Mouse (Mus musculus) kidney, adult 18-20 months (tissue): ENCODE data around the gene 1110051M20Rik.

Experiments
- DNase-seq: peaks from one replicate; pipeline ENCODE4 v3.0.0; 2021

The 1110051M20Rik gene

DNA sequence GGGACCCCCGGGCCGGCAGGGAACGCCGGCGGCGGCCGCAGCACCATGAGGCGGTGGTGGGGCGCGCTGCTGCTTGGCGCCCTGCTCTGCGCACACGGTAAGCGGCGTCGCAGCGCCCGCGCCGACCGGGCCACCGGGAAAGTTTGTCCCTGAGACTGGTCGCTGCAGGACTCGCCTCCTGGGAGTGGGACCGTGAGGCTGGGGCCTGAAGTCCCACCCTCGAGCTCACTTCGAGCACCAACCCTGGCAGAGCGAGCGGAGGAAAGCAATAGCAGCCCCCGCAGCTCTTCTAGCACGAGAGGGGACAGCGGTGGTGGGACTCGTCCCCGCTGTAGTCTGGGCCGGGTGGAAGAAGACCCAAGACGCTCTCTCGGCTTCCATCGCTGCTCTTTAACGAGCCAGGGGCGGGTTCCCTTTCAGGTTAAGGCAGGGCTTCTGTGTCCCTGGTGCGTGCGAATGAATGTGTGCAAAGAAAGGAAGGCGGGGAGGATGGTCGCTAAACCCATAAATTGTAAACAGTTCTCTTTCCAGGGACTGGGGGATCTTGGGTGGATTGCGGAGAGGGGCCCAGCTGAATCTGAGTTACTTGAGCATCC, 13.2 kb upstream of the 1110051M20Rik start:
- DNase-seq: peak; percentile 60

DNA sequence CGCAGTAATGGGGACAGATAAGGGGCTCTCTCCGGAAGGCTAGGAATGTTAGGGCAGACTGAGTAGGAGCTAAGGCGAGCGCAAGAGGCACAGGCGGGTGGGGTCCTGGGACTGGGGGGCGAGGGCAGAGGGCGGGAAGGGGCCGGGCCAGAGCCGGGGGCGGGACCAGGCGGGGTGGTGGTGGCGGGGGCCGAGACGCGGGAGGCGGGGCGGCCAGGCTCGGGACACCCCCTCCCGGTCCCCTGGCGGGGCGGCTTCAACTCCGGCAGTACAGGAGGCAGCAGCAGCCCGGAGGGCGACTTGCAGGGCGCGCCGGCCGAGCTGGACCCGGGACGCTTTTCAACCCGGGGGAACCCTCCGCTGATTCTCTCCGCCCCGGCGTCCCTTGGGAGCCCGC, 12.8 kb upstream of the 1110051M20Rik start, which contains the start of gene Lrp4:
Gene Lrp4 (plus strand): TSS at position 253 of the 397 bp plus-strand sequence.
- DNase-seq: peak; percentile 74

DNA sequence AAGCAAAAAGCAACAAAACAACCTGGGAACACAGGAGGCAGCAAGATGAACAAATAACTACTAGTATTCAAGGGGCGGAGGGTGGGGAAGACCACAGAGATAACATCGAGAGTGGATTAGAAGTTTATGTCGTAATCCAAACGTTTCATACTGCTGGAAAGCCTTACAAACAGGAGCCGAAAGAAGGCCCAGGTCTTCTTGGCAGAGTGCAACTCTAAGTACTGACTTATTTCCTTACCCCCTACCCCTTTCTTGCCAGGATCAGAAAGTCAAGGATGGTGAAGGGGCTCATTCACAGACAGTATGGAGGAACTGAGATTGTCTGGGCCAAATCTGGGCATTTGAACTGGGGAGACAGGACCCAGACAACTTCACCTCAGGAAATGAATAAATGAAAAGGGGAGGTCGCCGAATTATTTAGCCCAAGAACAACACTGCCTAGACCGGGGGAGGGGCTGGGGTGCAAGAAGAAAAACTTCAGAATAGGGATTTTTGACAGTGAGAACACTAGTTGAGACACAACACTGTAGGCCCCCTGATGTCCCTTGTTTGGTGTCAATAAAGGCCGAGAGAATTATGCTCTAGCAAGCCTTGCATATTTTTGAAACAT, 12.1 kb upstream of the 1110051M20Rik start:
- DNase-seq: no peak

DNA sequence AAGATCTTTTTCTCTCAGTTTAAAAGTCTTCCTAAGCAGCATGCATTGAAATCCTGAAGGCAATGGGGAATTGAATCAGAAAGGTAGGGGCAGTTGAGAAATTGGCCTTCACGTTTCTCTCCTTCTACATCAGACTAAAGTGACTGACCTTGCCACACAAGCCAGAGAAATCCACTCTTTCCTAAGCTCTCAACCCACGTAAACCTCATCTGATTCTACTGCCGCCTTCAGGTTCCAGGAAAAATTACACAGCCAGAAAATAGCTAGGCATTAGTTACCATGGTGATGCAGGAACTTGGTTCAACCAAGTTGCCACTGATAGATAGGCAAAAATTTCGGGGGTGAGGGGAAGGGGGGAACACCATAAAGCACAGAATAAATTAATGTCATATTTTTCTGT, 11.3 kb upstream of the 1110051M20Rik start:
- DNase-seq: peak; percentile 23

DNA sequence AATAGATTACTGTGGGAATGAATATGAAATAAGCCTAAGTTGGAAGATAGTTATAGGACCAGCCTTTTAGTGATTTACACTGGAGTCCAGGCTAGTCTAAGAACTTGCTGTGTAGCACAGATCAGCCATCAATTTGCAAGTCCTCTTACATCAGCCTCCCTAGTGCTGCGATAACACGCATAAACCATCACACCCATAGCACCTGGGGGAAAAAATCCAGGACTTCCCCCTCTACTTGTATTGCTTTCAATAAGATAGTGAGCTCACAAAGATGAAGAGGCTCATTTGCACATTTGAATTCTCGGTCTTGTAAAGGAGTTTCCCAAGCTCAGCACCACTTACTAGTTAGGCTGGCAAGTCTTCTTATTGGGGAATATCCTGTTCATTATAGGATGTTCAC, 9.9 kb upstream of the 1110051M20Rik start:
- DNase-seq: peak; percentile 1

DNA sequence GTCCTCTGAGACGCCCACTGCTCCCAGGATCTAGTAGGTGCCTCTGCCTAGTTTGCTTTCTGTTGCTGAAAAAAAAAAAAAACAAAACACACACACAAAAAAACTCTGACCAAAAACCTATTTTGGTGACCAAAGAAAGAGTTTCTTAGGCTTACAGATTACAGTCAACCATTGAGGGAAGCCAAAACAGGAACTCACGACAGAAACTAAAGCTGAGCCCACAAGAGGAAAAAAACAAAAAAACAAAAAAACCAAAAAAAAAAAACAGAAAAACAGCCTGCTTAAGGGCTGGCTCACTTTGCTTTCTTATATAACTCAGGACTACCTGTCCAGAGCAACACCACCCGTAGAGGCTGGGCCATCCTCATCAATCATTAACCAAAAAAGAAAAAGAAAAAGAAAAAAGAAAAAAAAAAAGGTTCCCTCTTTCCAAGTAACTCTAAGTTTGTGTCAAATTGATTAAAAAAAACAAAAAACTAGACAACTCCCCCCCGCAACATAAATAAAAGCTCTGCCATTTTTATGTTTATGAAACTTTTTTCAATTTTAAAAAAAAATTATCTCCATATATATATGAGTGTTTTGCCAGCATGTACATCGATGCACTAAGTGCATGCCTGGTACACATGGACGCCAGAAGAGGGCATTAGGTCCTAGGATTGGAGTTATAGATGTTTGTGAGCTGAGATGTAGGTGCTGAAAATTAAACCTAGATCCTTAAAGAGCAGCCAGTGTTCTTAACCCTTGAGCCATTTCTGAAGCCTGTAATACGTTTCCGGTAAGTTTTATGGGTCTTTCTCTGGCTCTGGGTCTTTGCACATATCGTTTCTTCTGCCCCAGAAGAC, 8.9 kb upstream of the 1110051M20Rik start:
- DNase-seq: peak; percentile 2

DNA sequence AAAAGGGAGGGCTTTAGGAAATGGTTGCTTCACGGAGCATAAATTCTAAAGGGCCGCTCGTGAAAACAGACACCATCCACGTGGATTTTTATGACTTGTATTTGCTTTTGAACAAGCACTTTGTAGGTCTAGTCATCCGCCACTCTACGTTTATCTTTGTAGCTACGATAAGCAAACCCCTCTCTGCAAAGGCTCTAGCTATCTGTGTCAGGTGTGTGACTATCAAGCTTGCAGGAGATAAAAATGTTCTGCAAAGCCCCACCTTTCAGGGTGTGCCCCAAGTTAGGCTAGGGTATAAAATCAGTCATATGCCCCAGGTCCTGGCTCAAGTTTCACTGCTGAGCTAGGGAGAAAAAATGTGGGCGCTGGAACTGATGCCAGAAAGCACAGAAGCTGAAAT, 8.2 kb upstream of the 1110051M20Rik start:
- peak; percentile 17 for DNase-seq

DNA sequence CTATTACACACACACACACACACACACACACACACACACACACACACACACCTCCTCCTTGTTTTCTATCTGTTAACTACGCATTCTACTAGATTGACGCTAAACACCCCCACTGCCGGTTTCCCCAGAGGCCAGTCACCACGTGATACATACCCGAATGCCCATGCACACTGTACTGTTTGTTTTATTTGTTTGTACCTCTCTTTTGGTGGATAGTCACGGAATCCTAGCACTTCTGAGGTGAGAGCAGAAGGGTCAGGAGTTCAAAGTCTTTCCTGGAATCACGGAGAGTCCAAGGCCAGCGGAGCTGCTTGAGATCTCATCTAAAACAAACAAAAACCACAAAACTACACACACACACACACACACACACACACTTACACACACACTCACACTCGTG, 5.8 kb upstream of the 1110051M20Rik start:
- DNase-seq: peak; percentile 46

DNA sequence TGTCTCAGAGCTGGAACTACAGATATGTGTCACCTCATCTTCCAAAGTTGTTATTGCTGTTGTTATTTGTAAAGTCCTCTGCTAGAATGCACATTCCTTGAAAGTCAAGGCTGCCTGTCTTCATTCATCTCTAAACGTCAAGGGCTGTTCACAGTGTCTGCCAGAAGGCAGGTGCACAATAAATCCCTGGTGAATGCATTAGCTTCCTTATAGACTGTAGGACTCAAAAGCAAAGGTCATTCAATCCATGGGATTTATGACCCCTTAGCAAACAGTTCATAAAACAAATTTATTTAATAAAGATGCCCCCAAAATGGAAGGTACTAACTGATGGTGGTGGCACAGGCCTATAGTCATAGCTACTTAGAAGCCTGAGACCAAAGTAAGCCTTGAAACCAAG, 5.2 kb upstream of the 1110051M20Rik start:
- no peak for DNase-seq

DNA sequence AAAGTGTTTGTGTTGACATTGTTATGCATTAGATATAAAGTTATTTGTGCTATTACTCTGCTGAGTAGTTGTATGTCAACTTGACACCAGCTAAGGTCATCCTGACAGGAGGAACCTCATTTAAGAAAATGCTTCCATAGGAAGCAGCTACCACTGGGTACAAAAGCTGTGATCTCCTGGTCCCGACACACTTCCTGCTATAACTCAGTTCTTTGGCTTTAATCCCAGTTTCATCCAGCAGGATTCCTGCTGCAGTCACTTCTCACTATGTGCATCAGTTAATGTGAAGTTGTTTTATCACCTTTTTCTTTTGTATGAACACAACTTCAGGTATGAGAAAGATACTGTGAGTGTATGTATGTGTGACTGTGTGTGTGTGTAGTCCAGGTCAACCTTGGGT, 2.3 kb downstream of the 1110051M20Rik start:
- DNase-seq: no peak

DNA sequence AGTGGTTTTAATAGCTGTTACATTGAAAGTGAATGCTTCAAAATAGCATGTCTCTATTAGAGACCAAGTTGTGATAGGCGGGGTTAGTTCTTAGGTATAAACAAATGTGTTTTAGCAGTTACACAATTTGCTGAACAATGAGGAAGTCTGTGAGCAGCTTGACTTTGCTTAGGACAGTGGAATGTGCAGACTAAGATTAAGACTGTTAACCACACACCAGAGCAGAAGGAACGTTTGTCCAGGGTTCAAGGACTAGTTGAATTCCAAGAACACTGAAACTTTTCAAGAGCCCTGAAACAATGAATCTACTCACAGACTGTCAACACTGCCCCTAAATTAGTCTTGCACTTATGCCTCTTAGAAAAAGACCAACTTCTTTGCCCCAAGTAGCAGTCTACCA, 2.8 kb downstream of the 1110051M20Rik start:
- DNase-seq: no peak

DNA sequence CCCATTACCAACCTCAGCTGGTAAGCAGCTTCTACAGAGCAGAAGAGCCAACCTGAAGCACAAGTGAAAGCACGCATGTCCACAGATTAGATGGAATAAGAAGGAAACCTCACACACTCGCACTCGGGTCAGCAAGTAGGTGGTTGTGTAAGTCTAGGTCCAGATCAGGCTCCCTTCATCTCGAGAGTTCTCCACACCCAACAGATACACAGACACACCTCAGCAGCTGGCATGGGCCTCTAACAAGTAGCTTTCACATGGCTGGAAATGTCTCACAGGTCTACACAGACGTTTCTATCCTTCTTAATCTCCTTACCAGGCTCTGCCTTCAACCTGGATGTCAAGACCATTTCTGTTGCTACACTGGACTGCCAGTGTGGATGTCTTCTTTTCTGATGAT, 3.8 kb downstream of the 1110051M20Rik start:
- DNase-seq: no peak

DNA sequence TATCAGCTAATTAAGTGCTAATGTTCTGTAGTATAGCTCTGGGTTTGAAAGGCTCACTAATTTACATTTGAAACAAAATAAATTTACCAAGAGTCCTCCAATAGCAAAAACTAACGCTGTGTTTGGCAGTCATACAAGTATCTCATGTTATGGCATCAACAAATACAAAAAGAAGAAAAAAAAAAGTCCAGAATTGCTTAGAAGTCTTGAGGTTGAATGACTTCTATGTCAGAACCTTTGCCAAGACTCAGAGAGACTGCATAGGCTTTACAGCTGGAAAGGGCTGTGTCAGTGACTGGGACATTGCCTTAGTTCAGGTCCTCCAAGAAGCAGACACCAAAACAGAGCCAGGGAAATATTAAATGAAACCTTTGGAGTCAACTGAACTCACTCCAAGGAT, 4.6 kb downstream of the 1110051M20Rik start:
- DNase-seq: no peak

DNA sequence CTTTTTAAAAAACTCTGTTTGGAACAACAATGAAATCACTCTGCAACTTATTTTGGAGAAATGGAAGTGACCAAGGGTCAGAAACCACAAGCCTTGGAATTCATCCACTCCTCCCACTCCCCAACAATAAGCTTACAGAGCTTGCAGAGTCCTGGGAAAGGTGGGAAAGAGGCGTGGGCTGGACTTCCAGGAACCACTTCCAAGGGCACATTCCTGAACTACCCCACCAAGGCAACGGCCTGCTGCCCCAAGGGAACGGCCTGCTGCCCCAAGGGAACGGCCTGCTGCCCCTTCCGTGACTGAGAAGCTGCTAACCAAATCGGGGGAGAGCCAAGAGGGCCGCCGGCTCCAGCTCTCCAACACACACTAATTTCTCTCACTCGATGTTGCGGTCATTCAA, 5.2 kb downstream of the 1110051M20Rik start:
- no peak for DNase-seq

DNA sequence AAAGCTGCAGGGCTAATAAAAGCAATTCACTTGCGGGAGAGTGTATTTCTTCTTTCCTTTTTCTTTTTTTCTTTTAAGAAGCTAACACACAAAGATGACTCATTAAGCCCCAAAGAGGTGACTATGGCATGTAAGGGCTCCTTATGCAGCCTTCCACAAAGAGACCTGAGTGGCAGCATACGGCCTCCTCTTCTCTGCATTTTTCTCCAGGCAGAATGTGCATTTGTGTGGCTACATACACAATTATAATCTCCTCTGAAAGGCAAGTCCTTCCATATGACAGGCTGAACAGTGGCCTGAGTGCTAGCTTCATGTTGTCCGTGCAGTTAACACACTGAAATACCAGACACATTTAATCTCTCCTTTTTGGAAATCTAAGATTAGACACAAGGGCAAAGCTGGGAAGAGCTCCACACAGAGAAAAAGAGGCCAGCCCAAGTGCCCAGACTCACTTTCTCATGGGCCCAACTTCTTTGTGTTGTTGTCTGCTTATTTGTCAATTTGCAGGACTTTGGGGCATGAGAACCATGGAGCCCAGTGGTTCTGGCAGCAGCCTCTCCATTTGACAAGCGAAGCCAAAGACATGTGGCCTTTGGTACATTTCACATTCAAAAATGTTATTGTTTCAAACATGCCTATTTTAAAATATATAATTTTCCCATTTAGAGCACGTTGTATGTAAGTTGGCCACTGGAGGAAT, 7.2 kb downstream of the 1110051M20Rik start:
- no peak for DNase-seq

DNA sequence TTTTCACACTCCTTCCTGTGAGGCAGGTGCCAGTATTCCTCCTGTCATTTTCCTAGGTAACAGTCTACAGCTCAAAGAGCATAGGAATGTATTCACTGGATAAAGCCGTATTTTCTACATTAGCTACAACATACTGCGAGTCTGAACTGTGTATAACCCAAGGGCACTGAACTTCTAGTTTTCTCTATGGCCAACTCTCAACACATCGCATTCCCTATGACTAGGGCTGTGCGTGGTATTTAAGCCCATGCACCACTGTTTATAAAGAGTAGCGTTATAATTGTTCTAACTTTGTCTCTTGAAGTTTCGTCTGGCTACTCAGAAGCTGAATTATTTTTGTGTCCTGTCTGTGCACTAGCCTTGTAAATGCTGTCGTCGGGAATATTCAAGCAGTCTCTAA, 7.8 kb downstream of the 1110051M20Rik start:
- no peak for DNase-seq

DNA sequence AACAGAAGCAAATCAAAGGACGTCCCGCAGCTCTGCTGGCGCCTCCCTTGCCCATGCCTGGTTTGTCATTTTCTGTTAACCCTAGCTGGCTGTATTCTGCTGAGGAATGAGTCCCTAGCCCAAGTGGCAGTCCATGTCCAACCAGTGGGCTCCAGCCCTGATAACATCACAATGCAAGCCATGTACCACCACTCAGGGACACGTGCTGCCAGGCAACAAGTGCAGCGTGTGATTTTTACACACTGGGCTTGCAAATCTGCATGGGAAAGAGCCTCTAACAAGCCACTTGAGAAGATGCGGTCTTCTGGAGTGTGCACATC, 13.9 kb downstream of the 1110051M20Rik start:
- no peak for DNase-seq

DNA sequence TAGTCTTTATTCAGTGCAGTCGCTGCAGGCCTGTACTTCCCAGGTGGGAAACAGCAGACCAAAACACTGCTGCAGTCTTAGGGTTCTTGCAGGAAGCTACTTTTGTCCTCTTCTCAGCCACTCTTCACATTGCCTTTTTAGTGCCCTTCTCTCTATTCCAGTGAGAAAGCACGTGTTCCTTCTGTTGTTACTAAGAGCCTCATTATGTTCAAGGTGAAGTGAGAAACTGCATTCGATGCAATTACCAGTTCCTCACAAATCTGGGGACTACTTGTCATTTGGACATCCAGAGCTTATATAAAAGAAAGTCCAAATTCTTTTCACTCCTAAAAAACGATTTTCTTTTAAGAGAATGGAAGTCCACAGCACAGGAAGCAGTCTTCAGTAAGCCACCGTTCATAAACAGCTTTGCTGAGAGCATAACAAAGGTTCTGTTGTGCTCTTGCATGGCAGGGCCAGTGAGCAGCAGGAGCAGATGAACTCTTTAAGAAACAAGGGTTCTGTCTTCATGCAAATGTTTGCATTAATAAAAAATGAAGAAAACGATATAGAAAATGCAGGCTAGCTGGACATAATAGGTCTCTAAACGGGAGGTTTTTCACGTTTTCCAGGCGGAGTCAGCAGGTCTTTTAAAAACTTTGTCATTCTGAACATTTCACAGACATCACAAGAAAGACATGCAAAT, 14.4 kb downstream of the 1110051M20Rik start:
- no peak for DNase-seq

DNA sequence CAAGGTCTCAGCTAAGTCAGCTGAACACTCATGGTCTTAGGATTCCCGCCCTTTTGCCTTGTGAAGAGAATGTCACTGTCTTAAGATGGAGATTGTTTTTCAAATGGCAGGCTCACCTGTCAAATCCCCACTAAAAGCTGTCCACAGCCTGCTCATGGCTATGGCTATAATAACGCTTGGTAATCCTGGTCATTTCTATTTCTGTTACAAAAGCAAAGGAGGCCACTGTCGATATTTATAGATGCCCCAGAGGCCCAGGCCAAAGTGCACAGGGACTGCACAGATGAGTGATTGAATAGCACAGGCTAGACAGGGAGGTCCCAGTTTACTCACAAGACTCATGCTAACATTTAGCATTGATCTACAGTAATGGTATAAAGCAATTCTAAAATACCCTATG, 15.4 kb downstream of the 1110051M20Rik start:
- no peak for DNase-seq

DNA sequence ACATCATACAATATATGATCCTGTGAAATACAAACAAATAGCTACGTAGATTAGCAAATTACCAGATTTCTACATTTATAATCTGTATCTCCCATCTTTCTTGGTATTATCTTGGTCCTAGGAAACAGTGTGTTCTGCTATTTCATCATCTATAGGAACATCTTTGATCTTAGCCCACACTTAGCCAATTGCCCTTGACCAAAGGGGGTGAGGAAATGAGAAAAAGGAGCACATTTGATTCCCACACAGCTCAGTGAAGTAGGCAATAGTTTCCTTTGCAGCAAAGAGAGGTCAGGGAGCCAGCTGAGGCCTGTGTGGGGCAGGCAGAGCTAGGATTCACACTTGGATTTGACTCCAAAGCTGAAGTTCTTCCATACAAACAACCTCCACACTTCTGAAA, 18.2 kb downstream of the 1110051M20Rik start:
- DNase-seq: no peak

DNA sequence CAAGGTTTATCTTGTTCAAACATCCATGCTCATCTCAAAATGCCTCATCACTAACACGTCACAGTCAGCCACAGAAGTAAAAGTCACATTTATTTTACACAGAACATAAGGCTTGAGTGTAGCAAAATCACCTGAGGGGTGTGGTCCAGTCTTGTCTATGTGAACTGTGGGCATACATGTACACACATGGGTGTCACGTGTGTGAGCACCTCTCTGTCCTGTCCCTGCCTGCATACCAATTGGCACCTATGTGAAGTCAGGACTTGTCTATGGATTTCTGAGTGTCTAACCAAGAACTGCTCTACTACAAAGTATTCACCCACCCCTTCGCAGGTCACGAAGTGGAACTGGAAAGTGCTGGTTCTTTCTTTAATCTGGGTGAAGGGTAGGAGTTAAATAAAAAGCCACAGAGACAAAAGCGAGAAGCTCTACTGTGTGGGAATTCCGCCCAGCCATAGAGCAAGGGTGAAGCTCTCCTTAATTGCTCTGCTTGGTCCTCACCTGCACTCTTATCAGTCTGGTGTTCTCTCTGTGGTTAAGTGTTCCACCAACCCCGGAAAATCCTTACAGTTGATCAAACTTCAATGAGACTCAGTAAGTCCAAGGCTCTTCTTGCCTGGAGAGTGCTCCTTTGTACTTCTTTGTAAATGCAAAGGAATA, 20.3 kb downstream of the 1110051M20Rik start:
- DNase-seq: no peak

DNA sequence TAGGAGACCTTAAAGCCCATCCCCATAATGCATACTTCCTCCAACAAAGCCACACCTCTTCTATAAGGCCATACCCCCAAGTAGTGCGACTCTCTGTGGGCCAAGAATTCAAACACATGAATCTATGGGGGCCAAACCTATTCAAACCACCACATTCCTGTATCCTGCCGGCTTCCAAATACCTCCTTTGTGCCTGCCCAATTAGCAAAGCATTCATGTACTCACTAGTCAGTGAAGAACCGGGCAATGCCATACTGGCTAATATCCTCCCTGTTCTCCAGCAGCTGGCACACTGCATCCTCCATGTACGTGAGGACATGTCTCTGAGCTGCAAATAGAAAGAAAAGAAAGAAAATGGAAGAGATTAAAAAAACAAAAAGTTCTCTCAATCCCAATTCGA, 22.9 kb downstream of the 1110051M20Rik start:
- DNase-seq: no peak

DNA sequence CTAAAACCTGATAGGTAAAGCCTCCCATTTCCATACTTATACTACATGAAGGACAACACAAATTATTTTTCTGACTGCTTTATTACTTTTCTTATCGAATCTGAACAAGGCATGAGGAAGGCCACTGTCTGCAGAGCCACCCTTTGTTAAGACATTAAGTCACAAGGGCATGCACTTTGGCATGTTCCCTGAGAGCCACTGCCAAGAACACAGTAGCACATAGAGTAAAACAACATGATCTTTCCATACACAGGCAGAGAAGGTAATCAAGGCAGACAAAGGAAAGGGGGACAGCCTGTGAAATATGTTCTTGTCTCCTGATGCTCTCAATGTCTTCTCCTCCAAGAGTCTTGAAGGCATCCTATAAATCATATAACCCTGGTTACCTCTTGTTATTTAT, 30.7 kb downstream of the 1110051M20Rik start:
- DNase-seq: no peak
